Mouse (Mus musculus) erythroblast, embryonic 14.5 days (primary cell): ENCODE measurements around the gene Urb1.

Experiments used
- GATA1 ChIP-seq: IDR thresholded peaks from 2 replicates; pipeline ENCODE4 v1.6.1; 2012; ENCODE audit warnings: low read length, inconsistent platforms, mixed read lengths
- TAL1 ChIP-seq: IDR thresholded peaks from 3 replicates; pipeline ENCODE4 v1.6.1; 2012; ENCODE audit warnings: low read length, inconsistent platforms, mixed read lengths

GRCm38 (mm10) chr16:90726600-90727227 lies 83.5 kb downstream of the Urb1 start:
- TF ChIP-seq GATA1 = no peak
- TF ChIP-seq TAL1 = no peak
